Mouse (Mus musculus) liver, embryonic 13.5 days (tissue): ENCODE data around the gene Zfp932. TPM values are rescaled to one million over a fixed set of nuclear protein-coding genes. Genes with fewer than 3 reads are reported as not detected.
A peak's percentile ranks its signal among the peaks of the same experiment; 100 is the strongest.
"Not testable (repeated sequence)": the region's sequence is repeated elsewhere in the genome, so short reads cannot be mapped to it uniquely, and the experiment has no call there.

Experiments used
- ATAC-seq: fragments of 200-750 bp; cut with Nextera tagmentation; 2 replicates; pipeline ENCODE4 v1.8.0; 2017; ENCODE audit warnings: low read depth, mild to moderate bottlenecking, moderate number of reproducible peaks, moderate library complexity
- DNase-seq: peaks from one replicate; pipeline ENCODE4 v3.0.0; 2022
- H3K27ac ChIP-seq: fragments of 300-500 bp; sonication (generic); 2 replicates; pipeline ENCODE4 v1.5.1; 2015; ENCODE audit warnings: moderate library complexity, mild to moderate bottlenecking, inconsistent platforms
- H3K27me3 ChIP-seq: fragments of 300-500 bp; sonication (generic); 2 replicates; pipeline ENCODE4 v1.6.1; 2015; ENCODE audit warnings: mild to moderate bottlenecking, inconsistent platforms
- H3K36me3 ChIP-seq: fragments of 300-500 bp; sonication (generic); 2 replicates; pipeline ENCODE4 v1.6.1; 2015; ENCODE audit warnings: mild to moderate bottlenecking, inconsistent platforms
- H3K4me1 ChIP-seq: fragments of 300-500 bp; sonication (generic); replicated peaks from 2 replicates; pipeline ENCODE4 v1.6.1; 2015; ENCODE audit warnings: inconsistent platforms
- H3K4me2 ChIP-seq: fragments of 300-500 bp; sonication (generic); 2 replicates; pipeline ENCODE4 v1.6.1; 2015; ENCODE audit warnings: inconsistent platforms, mild to moderate bottlenecking, moderate library complexity
- H3K4me3 ChIP-seq: fragments of 300-500 bp; sonication (generic); replicated peaks from 2 replicates; pipeline ENCODE4 v1.5.1; 2015; ENCODE audit warnings: mild to moderate bottlenecking, inconsistent platforms
- H3K9ac ChIP-seq: fragments of 300-500 bp; sonication (generic); 2 replicates; pipeline ENCODE4 v1.6.1; 2015; ENCODE audit warnings: mild to moderate bottlenecking, inconsistent platforms
- H3K9me3 ChIP-seq: fragments of 300-500 bp; sonication (generic); replicated peaks from 2 replicates; pipeline ENCODE4 v1.6.1; 2016; ENCODE audit warnings: inconsistent platforms
- WGBS: fragments of 180-500 bp; shearing (Covaris S2); methylation state at CpG from one replicate; pipeline ENCODE4 v1.1.7; 2015; ENCODE audit not compliant: insufficient replicate concordance; 5-methylcytosine and 5-hydroxymethylcytosine counted together
- polyA plus RNA-seq: library from polyadenylated mRNA; unstranded; fragments of >200 nt; fragmentation: Nextera tagmentation; extraction: Ambion mirVana; gene quantifications from 2 replicates; pipeline ENCODE4 v1.2.1, GENCODE M21; 2015

Gene Zfp932
- polyA plus RNA-seq = 8.9 and 9.7 TPM in 2 replicates

DNA sequence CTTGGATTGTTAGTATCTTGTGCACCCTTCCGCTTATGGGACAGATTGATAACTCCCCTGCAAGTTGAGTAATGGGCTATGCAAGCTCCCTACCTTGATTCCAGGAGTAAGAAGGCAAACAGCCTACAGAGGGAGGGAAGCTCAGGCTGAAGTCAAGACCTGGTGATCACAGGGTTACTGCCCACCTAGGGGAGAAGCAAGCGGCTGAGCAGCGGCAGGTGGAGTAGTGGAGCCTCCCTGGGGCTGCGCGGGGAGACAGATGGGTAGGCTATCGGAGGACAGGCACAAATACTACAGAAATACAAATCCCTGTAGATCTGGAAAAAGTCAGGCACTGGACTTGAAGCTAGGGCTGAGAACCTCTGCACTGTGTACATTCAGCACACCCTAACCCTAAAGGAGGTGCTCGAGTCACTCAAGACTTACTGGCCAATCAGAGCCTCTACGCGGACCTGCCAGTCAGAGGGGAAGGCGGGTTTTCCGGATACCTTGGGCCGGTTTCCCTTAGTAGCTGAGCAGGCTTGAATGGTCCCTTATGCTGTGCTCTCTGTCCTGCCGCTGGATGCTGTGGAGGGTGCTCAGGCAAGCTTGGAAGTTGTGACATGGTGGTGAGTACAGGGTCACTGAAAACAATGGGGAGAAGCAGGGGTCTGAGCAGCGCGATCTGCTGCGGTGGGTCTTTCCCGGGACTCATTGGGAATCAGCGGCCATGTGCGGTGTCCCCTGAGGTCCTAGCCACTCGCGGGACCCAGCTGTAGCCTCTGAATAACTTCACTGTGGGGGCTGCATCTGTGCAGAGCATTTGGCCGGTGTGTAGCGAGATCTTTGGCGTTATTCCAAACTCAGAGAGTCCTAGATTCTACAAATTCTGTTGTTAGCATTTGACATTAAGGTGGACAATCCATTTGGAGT lies at the start of gene Zfp932:
Gene Zfp932 (plus strand): TSS at position 496 of the 912 bp plus-strand sequence.
- DNase-seq, H3K4me2 ChIP-seq: not testable (repeated sequence)
- WGBS = no CpG with 5 or more reads among the region's 24 CpGs

DNA sequence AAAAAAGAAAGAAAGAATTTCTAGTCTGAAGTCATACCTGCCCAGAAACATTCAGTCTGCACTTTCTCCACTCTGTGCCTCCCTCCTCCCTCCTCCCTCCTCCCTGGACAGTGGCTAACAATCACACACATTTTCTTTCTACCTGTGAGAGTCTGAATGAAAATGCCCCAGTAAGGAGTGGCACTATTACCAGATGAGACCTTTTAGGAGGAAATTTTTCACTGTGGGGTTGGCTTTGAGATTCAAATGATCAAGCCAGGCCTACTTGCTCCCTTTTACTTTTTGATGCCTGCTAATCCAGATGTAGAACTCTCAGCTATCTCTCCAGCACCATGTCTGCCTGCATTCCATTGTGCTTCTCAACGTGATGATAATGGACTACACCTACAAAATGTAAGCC lies 46.0 kb upstream of the Zfp932 start:
- H3K9me3 ChIP-seq = no peaks in the 10 kb centered on the region
- no peak overlapping the region for H3K4me2 ChIP-seq
- WGBS = no CpG with 5 or more reads among the region's 1 CpGs
- DNase-seq (no peak), ATAC-seq (no peak)
- no peaks in the 10 kb centered on the region for H3K27me3 ChIP-seq
- no peak overlapping the region for H3K27ac ChIP-seq
- no peak overlapping the region for H3K9ac ChIP-seq
- H3K4me1 ChIP-seq = no peaks in the 10 kb centered on the region
- no peaks in the 10 kb centered on the region for H3K36me3 ChIP-seq
- H3K4me3 ChIP-seq = no peak overlapping the region

More for the DNA sequence above, at the start of gene Zfp932:
- not testable (repeated sequence) for H3K27me3 ChIP-seq, H3K27ac ChIP-seq, H3K9ac ChIP-seq, H3K9me3 ChIP-seq, H3K4me3 ChIP-seq, H3K36me3 ChIP-seq, H3K4me1 ChIP-seq
- 0 out of 2 replicates have a peak, but pooled peaks have one; percentile 66 for ATAC-seq

DNA sequence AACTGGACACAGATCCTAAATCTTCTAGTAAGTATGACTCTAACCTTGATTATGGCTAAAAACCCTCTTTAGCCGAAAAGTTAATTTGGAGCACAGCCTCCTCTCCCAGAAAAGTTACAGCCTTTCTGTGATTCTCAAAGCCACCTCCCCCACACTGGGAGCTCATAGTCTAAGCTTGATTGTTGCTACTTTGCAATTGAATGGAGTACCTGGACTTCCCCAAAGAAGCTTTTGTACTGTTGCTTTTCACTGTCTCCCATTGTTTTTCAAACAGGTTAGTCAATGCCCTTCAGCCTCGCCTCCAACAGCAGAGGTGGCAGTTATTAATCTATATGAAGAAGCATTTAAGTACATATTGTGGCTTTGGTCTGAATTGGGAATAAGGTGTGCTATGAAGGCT lies 15.6 kb upstream of the Zfp932 start:
- WGBS = no CpG with 5 or more reads among the region's 2 CpGs
- not testable (repeated sequence) for H3K4me2 ChIP-seq, H3K27ac ChIP-seq, H3K9me3 ChIP-seq, DNase-seq, ATAC-seq, H3K4me1 ChIP-seq, H3K9ac ChIP-seq, H3K4me3 ChIP-seq, H3K36me3 ChIP-seq, H3K27me3 ChIP-seq

DNA sequence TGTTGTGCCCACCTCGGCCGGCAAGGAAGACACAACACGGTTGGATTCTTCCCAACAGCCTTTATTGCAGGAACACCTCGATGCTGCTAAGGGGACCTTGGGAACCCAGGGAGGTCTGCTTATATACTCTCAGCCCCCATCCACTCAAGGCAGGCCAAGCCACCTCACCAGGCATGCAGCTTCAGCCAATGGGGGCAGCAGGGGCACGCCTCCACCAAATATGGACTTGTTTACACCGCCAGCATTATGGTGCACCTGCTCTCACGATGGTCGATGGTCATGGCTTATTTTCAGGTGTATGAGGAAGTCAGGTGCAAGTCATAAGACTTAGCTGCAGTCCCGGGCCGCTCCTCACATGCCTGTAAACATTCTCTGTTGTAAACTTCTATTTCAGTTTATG lies 860 bp upstream of the Zfp932 start:
- ATAC-seq, H3K4me2 ChIP-seq, H3K9ac ChIP-seq, H3K27ac ChIP-seq, H3K27me3 ChIP-seq, H3K4me3 ChIP-seq, DNase-seq, H3K36me3 ChIP-seq, H3K9me3 ChIP-seq, H3K4me1 ChIP-seq: not testable (repeated sequence)
- no CpG with 5 or more reads among the region's 10 CpGs for WGBS

DNA sequence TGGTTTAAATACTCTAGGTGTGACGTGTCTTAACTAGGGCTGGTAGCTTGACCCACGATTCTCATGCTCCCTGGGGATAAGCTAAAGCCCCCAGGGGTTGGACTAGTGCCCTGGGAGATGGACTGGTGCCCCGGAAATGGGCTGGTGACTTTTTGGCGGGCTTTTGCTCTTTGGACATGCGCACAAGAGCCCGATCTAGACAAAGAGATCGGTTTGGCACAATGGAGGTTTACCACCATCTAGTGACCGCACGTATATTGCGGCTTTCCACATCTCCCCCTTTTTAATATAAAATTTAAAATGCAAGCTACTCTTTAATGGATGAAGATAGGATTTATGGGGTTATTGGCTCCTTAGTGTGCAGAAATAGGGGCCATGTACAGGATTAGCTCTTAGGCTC lies 19.5 kb downstream of the Zfp932 start:
- H3K4me3 ChIP-seq, DNase-seq: not testable (repeated sequence)

DNA sequence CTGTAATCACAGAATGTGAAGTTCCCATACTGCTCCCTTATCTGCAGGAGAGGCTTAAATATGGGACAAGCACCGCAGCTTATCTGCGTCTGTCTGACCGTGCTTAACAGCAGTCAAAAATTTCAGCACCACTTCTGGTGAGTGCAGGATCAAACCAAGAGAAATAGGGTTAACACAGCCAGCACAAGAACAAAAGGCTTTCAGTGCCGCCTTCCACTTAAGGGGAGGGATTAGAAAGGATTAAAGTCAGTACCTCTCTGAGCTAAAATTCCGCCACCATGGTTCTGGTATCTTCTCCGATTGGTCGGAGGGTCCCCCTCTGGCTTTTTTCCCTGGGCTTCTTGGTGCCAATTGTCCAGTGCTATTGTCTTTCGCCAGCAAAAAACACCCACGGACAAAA lies 27.0 kb downstream of the Zfp932 start:
- H3K4me3 ChIP-seq = 0 out of 2 replicates have a peak overlapping the region, but pooled peaks have one; percentile 2

More for the DNA sequence above, 19.5 kb downstream of the Zfp932 start:
- 78% methylated on average over 10 of the region's 10 CpGs for WGBS
- H3K36me3 ChIP-seq, H3K27ac ChIP-seq, H3K9me3 ChIP-seq, ATAC-seq, H3K27me3 ChIP-seq, H3K4me1 ChIP-seq, H3K9ac ChIP-seq, H3K4me2 ChIP-seq: not testable (repeated sequence)

DNA sequence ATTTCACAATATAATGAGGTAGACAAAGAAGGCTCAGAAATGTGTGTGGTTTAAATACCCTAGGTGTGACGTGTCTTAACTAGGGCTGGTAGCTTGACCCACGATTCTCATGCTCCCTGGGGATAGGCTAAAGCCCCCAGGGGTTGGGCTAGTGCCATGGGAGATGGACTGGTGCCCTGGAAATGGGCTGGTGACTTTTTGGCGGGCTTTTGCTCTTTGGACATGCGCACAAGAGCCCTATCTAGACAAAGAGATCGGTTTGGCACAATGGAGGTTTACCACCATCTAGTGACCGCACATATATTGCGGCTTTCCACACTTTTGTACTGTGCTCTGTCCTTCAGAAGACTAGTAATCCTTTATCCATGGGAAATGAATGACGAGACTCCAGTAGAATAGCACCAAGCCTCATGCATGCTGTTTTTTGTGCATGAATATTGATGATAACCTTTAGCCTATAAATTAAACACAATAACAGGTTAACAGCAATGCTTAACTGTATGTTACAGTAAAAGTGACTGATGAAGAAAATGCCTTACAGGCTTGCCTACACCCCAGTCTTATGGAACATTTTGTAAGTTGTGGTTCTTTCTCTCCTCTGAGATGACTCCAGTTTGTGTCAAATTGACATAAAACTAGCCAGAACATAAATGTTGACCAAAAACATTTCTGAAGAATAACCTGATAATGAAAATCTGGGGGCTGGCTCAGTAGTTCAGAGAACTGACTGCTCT lies 27.5 kb downstream of the Zfp932 start:
- 30% methylated on average over 8 of the region's 8 CpGs for WGBS
- H3K27me3 ChIP-seq, DNase-seq, H3K9me3 ChIP-seq, H3K27ac ChIP-seq, H3K4me1 ChIP-seq, H3K36me3 ChIP-seq, H3K9ac ChIP-seq: not testable (repeated sequence)
- Histone ChIP-seq H3K4me3 (0 out of 2 replicates have a peak overlapping the region, but pooled peaks have one; percentile 2), H3K4me2 (peak overlapping the region; percentile 41)
- peak; percentile 48 for ATAC-seq

More for the DNA sequence above, 27.0 kb downstream of the Zfp932 start:
- no peak overlapping the region for H3K9ac ChIP-seq
- no peak for DNase-seq
- H3K9me3 ChIP-seq = no peaks in the 10 kb centered on the region
- no peaks in the 10 kb centered on the region for H3K36me3 ChIP-seq
- H3K4me2 ChIP-seq = peak overlapping the region; percentile 41
- ATAC-seq = peak; percentile 55; the same call in 1 of the 2 replicates
- H3K27me3 ChIP-seq = no peaks in the 10 kb centered on the region
- 42% methylated on average over 9 of the region's 9 CpGs for WGBS
- no peak overlapping the region for H3K27ac ChIP-seq
- H3K4me1 ChIP-seq = 0 out of 2 replicates have a peak, but pooled peaks cover 6% of the 10 kb centered on the region

DNA sequence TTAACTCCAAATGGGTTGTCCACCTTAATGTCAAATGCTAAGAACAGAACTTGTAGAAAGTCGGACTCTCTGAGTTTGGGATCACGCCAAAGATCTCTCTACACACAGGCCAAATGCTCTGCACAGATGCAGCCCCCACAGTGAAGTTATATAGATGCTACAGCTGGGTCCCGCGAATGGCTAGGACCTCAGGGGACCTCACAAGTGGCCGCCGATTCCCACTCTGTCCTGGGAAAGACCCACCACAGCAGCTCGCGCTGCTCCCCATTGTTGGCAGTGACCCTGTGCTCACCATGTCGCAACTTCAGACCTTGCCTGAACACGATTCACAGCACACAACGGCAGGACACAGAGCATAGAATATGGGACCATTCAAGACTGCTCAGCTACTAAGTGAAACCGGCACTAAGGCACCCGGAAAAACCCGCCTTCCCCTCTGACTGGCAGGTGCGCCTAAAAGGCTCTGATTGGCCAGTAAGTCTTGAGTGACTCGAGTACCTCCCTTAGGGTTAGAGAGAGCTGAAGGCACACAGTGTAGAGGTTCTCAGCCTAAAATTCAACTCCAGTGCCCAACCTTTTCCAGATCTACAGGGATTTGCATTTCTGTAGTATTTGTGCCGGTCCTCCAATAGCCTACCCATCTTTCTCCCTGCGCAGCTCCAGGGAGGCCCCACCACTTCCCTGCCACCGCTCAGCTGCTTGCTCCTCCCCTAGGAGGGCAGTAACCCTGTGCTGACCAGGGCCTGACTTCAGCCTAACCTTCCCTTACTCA lies 61.5 kb downstream of the Zfp932 start:
- Histone ChIP-seq H3K4me3 (peak overlapping the region; percentile 74), H3K36me3 (no peaks in the 10 kb centered on the region), H3K9ac (peak overlapping the region; percentile 79), H3K27ac (peak overlapping the region; percentile 75), H3K4me1 (0 out of 2 replicates have a peak, but pooled peaks cover 5% of the 10 kb centered on the region), H3K4me2 (peak overlapping the region; percentile 69), H3K27me3 (no peaks in the 10 kb centered on the region), H3K9me3 (no peaks in the 10 kb centered on the region)
- ATAC-seq (peak; percentile 98), DNase-seq (peak; percentile 76)
- 1% methylated on average over 19 of the region's 19 CpGs for WGBS

Other genes with a start within 250 kb of the Zfp932 start
- 4.5 and 5.1 TPM in 2 replicates for gene 4930522L14Rik, start 244.6 kb upstream of the Zfp932 start, polyA plus RNA-seq
- gene Gm15446, start 73.1 kb upstream of the Zfp932 start, polyA plus RNA-seq = 0.16 and 0.47 TPM in 2 replicates
- gene Gm17655, start 76.0 kb downstream of the Zfp932 start, polyA plus RNA-seq = 1.4 and 1.5 TPM in 2 replicates
- 1.1 and 1.6 TPM in 2 replicates for gene Gm35315, start 97.9 kb downstream of the Zfp932 start, polyA plus RNA-seq
- 0.25 and 0.36 TPM in 2 replicates for gene Plcxd1, start 103.4 kb downstream of the Zfp932 start, polyA plus RNA-seq
- 9.5 and 10.0 TPM in 2 replicates for gene Gtpbp6, start 111.7 kb downstream of the Zfp932 start, polyA plus RNA-seq
- gene Zfp605, start 113.6 kb downstream of the Zfp932 start, polyA plus RNA-seq = 1.3 and 1.7 TPM in 2 replicates
- 22.2 and 26.1 TPM in 2 replicates for gene Chfr, start 139.3 kb downstream of the Zfp932 start, polyA plus RNA-seq
- gene Golga3, start 180.2 kb downstream of the Zfp932 start, polyA plus RNA-seq = 6.7 and 7.9 TPM in 2 replicates
- 13.5 and 15.9 TPM in 2 replicates for gene Ankle2, start 234.5 kb downstream of the Zfp932 start, polyA plus RNA-seq